Mouse (Mus musculus) lung, postnatal 0 days (tissue): Measurements from ENCODE around the gene Slc19a3. TPM values are rescaled to one million over a fixed set of nuclear protein-coding genes. Genes with fewer than 3 reads are reported as not detected.

Experiments used
- ATAC-seq: fragments of 200-750 bp; cut with Nextera tagmentation; 2 replicates; pipeline ENCODE4 v1.8.0; 2017; ENCODE audit warnings: moderate library complexity
- DNase-seq: peaks from one replicate; pipeline ENCODE4 v3.0.0-alpha.2; 2016; ENCODE audit warnings: low spot score
- H3K27ac ChIP-seq: fragments of 300-500 bp; sonication (generic); 2 replicates; pipeline ENCODE4 v1.5.1; 2014; ENCODE audit warnings: antibody characterized with exemption, mild to moderate bottlenecking, low read length, mixed read lengths
- H3K27me3 ChIP-seq: fragments of 300-500 bp; sonication (generic); replicated peaks from 2 replicates; pipeline ENCODE4 v1.6.1; 2014; ENCODE audit warnings: low read length, mixed read lengths; ENCODE audit not compliant: insufficient read depth
- H3K36me3 ChIP-seq: fragments of 300-500 bp; sonication (generic); 2 replicates; pipeline ENCODE4 v1.6.1; 2014; ENCODE audit warnings: low read length, mixed read lengths; ENCODE audit not compliant: insufficient read depth
- H3K4me1 ChIP-seq: fragments of 300-500 bp; sonication (generic); 2 replicates; pipeline ENCODE4 v1.6.1; 2014; ENCODE audit warnings: antibody characterized with exemption, low read depth, low read length, mixed read lengths; ENCODE audit not compliant: insufficient read depth
- H3K4me2 ChIP-seq: fragments of 300-500 bp; sonication (generic); replicated peaks from 2 replicates; pipeline ENCODE4 v1.6.1; 2014; ENCODE audit warnings: low read depth, mild to moderate bottlenecking, low read length, moderate library complexity, mixed read lengths
- H3K4me3 ChIP-seq: fragments of 300-500 bp; sonication (generic); 2 replicates; pipeline ENCODE4 v1.5.1; 2014; ENCODE audit warnings: low read depth, low read length
- H3K9ac ChIP-seq: fragments of 300-500 bp; sonication (generic); replicated peaks from 2 replicates; pipeline ENCODE4 v1.6.1; 2014; ENCODE audit warnings: low read depth, mild to moderate bottlenecking
- H3K9me3 ChIP-seq: fragments of 300-500 bp; sonication (generic); 2 replicates; pipeline ENCODE4 v1.6.1; 2016; ENCODE audit warnings: low read length, mixed read lengths
- CTCF ChIP-seq: IDR thresholded peaks from 2 replicates; pipeline ENCODE4 v1.5.1; 2016; ENCODE audit warnings: antibody characterized with exemption, mild to moderate bottlenecking
- EP300 ChIP-seq: IDR thresholded peaks from 2 replicates; pipeline ENCODE4 v1.6.1; 2016; ENCODE audit warnings: antibody characterized with exemption, mild to moderate bottlenecking, control low read depth
- WGBS: fragments of 180-500 bp; shearing (Covaris S2); extraction: QIAGEN DNeasy Blood & Tissue Kit; methylation state at CpG from one replicate; pipeline ENCODE4 v1.1.7; 2014; 5-methylcytosine and 5-hydroxymethylcytosine counted together
- polyA plus RNA-seq: library from polyadenylated mRNA; unstranded; fragments of >200 nt; fragmentation: Nextera tagmentation; extraction: Ambion mirVana; gene quantifications from 2 replicates; pipeline ENCODE4 v1.2.1, GENCODE M21; 2015

Slc19a3 gene
- 2.1 and 2.5 TPM in 2 replicates for polyA plus RNA-seq

- Histone ChIP-seq H3K4me1 (no peaks in the 10 kb centered on the region), H3K4me3 (peak within 1 kb of the TSS; percentile 60), H3K36me3 (no peaks in the 10 kb centered on the region), H3K9ac (peak within 1 kb of the TSS; percentile 34), H3K27me3 (no peaks in the 10 kb centered on the region), H3K9me3 (no peaks in the 10 kb centered on the region), H3K27ac (peak within 1 kb of the TSS; percentile 66), H3K4me2 (peak within 1 kb of the TSS; percentile 75)
- peak; percentile 89 for ATAC-seq
- TF ChIP-seq EP300: no peak
- TF ChIP-seq CTCF: no peak
- WGBS: under 1% methylated on average over 25 of the region's 25 CpGs
- peak; percentile 64 for DNase-seq
Measured at GRCm38 (mm10) chr1:83038109-83038672, at the start of gene Slc19a3. Slc19a3 (minus strand) TSS chr1:83038448.

GRCm38 (mm10) chr1:83084790-83085189 is 46.5 kb upstream of the Slc19a3 start:
- 48% methylated on average over 2 of the region's 2 CpGs for WGBS
- no peaks in the 10 kb centered on the region for H3K4me1 ChIP-seq
- DNase-seq (peak; percentile 72), ATAC-seq (peak; percentile 50)
- no peaks in the 10 kb centered on the region for H3K36me3 ChIP-seq
- no peaks in the 10 kb centered on the region for H3K27me3 ChIP-seq
- H3K9ac ChIP-seq: no peak overlapping the region
- no peak overlapping the region for H3K4me3 ChIP-seq
- no peak; the same call in 1 of the 2 replicates for TF ChIP-seq EP300
- TF ChIP-seq CTCF: no peak
- no peaks in the 10 kb centered on the region for H3K9me3 ChIP-seq
- H3K4me2 ChIP-seq: no peak overlapping the region
- H3K27ac ChIP-seq: no peak overlapping the region

- no peak for TF ChIP-seq CTCF
- no peak for TF ChIP-seq EP300
- Histone ChIP-seq H3K9me3 (no peaks in the 10 kb centered on the region), H3K27me3 (no peaks in the 10 kb centered on the region), H3K4me2 (no peak overlapping the region), H3K27ac (no peak overlapping the region), H3K9ac (no peak overlapping the region), H3K4me3 (no peak overlapping the region), H3K36me3 (no peaks in the 10 kb centered on the region), H3K4me1 (no peaks in the 10 kb centered on the region)
- 64% methylated on average over 6 of the region's 6 CpGs for WGBS
- ATAC-seq: no peak
- no peak for DNase-seq
Measured at GRCm38 (mm10) chr1:83077016-83077415, 38.8 kb upstream of the Slc19a3 start.

GRCm38 (mm10) chr1:83076190-83076917 is 38.1 kb upstream of the Slc19a3 start:
- DNase-seq (peak; percentile 65), ATAC-seq (peak; percentile 49; the same call in 1 of the 2 replicates)
- H3K27me3 ChIP-seq: no peaks in the 10 kb centered on the region
- no peaks in the 10 kb centered on the region for H3K36me3 ChIP-seq
- H3K9me3 ChIP-seq: no peaks in the 10 kb centered on the region
- H3K9ac ChIP-seq: no peak overlapping the region; the same call in 1 of the 2 replicates
- no peak overlapping the region for H3K27ac ChIP-seq
- H3K4me2 ChIP-seq: peak overlapping the region; percentile 51
- peak overlapping the region; percentile 34 for H3K4me3 ChIP-seq
- H3K4me1 ChIP-seq: no peaks in the 10 kb centered on the region
- 44% methylated on average over 11 of the region's 11 CpGs for WGBS
- TF ChIP-seq CTCF: peak; percentile 91
- no peak for TF ChIP-seq EP300

- WGBS: 32% methylated on average over 15 of the region's 15 CpGs
- ATAC-seq (no peak), DNase-seq (no peak)
- Histone ChIP-seq H3K4me2 (peak overlapping the region; percentile 51), H3K9ac (no peak overlapping the region; the same call in 1 of the 2 replicates), H3K27me3 (no peaks in the 10 kb centered on the region), H3K9me3 (no peaks in the 10 kb centered on the region), H3K4me3 (peak overlapping the region; percentile 34), H3K4me1 (no peaks in the 10 kb centered on the region), H3K36me3 (no peaks in the 10 kb centered on the region), H3K27ac (no peak overlapping the region)
- TF ChIP-seq EP300: no peak
- no peak for TF ChIP-seq CTCF
Measured at GRCm38 (mm10) chr1:83075526-83076189, 37.4 kb upstream of the Slc19a3 start.

GRCm38 (mm10) chr1:83067205-83067604 is 29.0 kb upstream of the Slc19a3 start:
- DNase-seq: no peak
- H3K4me1 ChIP-seq: no peaks in the 10 kb centered on the region
- no peak for ATAC-seq
- H3K27ac ChIP-seq: no peak overlapping the region
- 84% methylated on average over 10 of the region's 10 CpGs for WGBS
- H3K4me2 ChIP-seq: no peak overlapping the region
- TF ChIP-seq CTCF (no peak), EP300 (no peak)
- no peak overlapping the region for H3K9ac ChIP-seq
- no peaks in the 10 kb centered on the region for H3K27me3 ChIP-seq
- H3K4me3 ChIP-seq: no peak overlapping the region
- no peaks in the 10 kb centered on the region for H3K9me3 ChIP-seq
- no peaks in the 10 kb centered on the region for H3K36me3 ChIP-seq
